Comparison of ENCODE assay signal across 33 mouse cellular contexts in the genomic region with DNA sequence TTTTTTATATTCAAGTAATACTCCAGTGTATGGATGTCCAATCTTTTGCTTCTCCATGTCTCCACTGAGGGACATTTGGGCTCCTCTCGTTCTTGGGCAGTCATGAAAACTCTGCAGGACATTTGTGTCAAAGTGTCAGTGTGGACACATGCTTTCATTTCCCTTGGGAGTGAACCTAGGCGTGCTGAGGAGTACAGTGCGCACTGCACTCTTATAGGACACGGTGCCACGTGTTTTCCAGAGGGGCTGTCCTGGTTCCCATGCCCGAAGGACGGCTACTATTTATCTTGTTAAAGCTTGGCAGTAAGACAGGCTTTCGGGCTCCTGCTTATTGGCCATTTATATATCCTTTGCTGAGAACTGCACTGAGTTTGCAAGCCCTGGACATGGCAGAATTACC. TPM values are rescaled to one million over a fixed set of nuclear protein-coding genes. Genes with fewer than 3 reads are reported as not detected.
DNase-seq lines count a peak whose midpoint lies in the region; ATAC-seq and TF ChIP-seq lines count a peak whose summit lies in the region.
"Had no signal": no experiment of that assay in that cellular context is flagged by ENCODE, and none has a peak within 500 bp of the region (broad histone marks: within the 10 kb centered on the region; RNA-seq: fewer than 3 reads in every experiment).

No protein-coding gene starts in this region.

- no peak overlapping the region for H3K4me3 ChIP-seq in gastrocnemius, adult 2 months
- no peak overlapping the region for H3K4me3 ChIP-seq in layer of hippocampus, adult 2 months
- H3K4me3 ChIP-seq in brown adipose tissue, adult 24 weeks (ENCODE audit: insufficient read depth, low read depth, low read length): no peak overlapping the region
- H3K4me3 ChIP-seq: embryonic facial prominence, embryonic 10.5 days; embryonic facial prominence, embryonic 13.5 days; erythroblast, embryonic 14.5 days; forebrain, embryonic 12.5 days; forebrain, embryonic 15.5 days; heart, embryonic 12.5 days; heart, embryonic 15.5 days had no signal

- intact Hi-C loops in gastrocnemius, adult 2 months (cut with DNase I): no loop called here
- intact Hi-C loops in gastrocnemius, postnatal 36 days (cut with DNase I): no loop called here

- H3K27ac ChIP-seq in gastrocnemius, adult 2 months: peak overlapping the region; percentile 35; the same call in 1 of the 2 replicates
- peak overlapping the region; percentile 36; the same call in 1 of the 2 replicates for H3K27ac ChIP-seq in layer of hippocampus, adult 2 months
- H3K27ac ChIP-seq in brown adipose tissue, adult 24 weeks (replicated peaks; ENCODE audit: low read depth, low read length): peak overlapping the region; percentile 71
- H3K27ac ChIP-seq: embryonic facial prominence, embryonic 10.5 days; embryonic facial prominence, embryonic 13.5 days; forebrain, embryonic 12.5 days; forebrain, embryonic 15.5 days; heart, embryonic 15.5 days; hindbrain, embryonic 14.5 days; hindbrain, postnatal 0 days had no signal

- no peak for DNase-seq in gastrocnemius, adult 2 months
- no peak for DNase-seq in gastrocnemius, postnatal 36 days
- DNase-seq in layer of hippocampus, adult 2 months (ENCODE audit: low spot score in 2 of 2): no peak
- DNase-seq in layer of hippocampus, adult 18-20 months (ENCODE audit: low spot score in 2 of 2): no peak
- DNase-seq: adrenal gland, adult 2 months; adrenal gland, postnatal 36 days; B cell, adult 2 months; cerebellum, adult 11 months; cerebellum, adult 2 months; cerebellum, adult 9-11 months; cerebellum, postnatal 25 days; gastrocnemius, postnatal 14 days; heart, postnatal 10 days; heart, postnatal 4 days; kidney, adult 18-20 months had no signal

- peaks cover 45% of the 10 kb centered on the region for H3K4me1 ChIP-seq in brown adipose tissue, adult 24 weeks (ENCODE audit: control insufficient read depth, insufficient read depth, insufficient read length, low read length)
- H3K4me1 ChIP-seq: embryonic facial prominence, embryonic 13.5 days; forebrain, embryonic 15.5 days had no signal

- no peak for ATAC-seq in monocyte, adult 5-6 weeks (replicated peaks; ENCODE audit: insufficient number of reproducible peaks, low FRiP score, low TSS enrichment, poor library complexity, severe bottlenecking)
- ATAC-seq: forebrain, embryonic 15.5 days; hindbrain, postnatal 0 days; inflammation-experienced regulatory T-cells, adult 6 months; intestine, embryonic 16.5 days had no signal

- no peak for TF ChIP-seq CTCF in gastrocnemius, adult 2 months (IDR thresholded peaks at IDR 0.05)
- no peak for TF ChIP-seq CTCF in layer of hippocampus, adult 2 months (conservative IDR thresholded peaks at IDR 0.05)

RNA-seq across cellular contexts. Expression of a gene that starts 4.3 kb away (rescaled TPM):
- 1 to 10 TPM; 3.9 to 6.1 TPM for total RNA-seq in gastrocnemius, adult 2 months (2021)
- 1 to 10 TPM; 3.1 to 3.9 TPM for total RNA-seq in gastrocnemius, postnatal 36 days (2021)
- 10 to 100 TPM; 16.6 to 18.8 TPM for total RNA-seq in layer of hippocampus, adult 2 months (2021)
- total RNA-seq in layer of hippocampus, adult 18-20 months (2021): 10 to 100 TPM; 21.1 to 27.2 TPM
- 18.9 and 19.7 TPM in 2 replicates for polyA plus RNA-seq in brown adipose tissue, adult 24 weeks (2012; ENCODE audit: insufficient read depth, insufficient read length, missing spikeins)
- total RNA-seq in monocyte, adult 5-6 weeks (2017): 99.6 to 134 TPM (median 117 TPM) in 3 replicates

RNA-seq across cellular contexts. Expression of a gene that starts 18.8 kb away (rescaled TPM):
- total RNA-seq in gastrocnemius, adult 2 months (2021): 1 to 10 TPM; 5.1 to 5.9 TPM
- 1 to 10 TPM; 3.5 to 4.5 TPM for total RNA-seq in gastrocnemius, postnatal 36 days (2021)
- total RNA-seq in layer of hippocampus, adult 2 months (2021): 10 to 100 TPM; 44.3 to 44.9 TPM
- total RNA-seq in layer of hippocampus, adult 18-20 months (2021): 10 to 100 TPM; 44.3 to 48.5 TPM
- 13.2 and 15.0 TPM in 2 replicates for polyA plus RNA-seq in brown adipose tissue, adult 24 weeks (2012; ENCODE audit: insufficient read depth, insufficient read length, missing spikeins)
- total RNA-seq in monocyte, adult 5-6 weeks (2017): 17.1 to 24.7 TPM (median 21.6 TPM) in 3 replicates

RNA-seq across cellular contexts. Expression of a gene that starts 38.0 kb away (rescaled TPM):
- total RNA-seq in gastrocnemius, adult 2 months (2021): 10 to 100 TPM; 37.3 to 46.0 TPM
- 10 to 100 TPM; 36.3 to 37.5 TPM for total RNA-seq in gastrocnemius, postnatal 36 days (2021)
- total RNA-seq in layer of hippocampus, adult 2 months (2021): 100 to 1,000 TPM; 211 to 234 TPM
- 100 to 1,000 TPM; 221 to 222 TPM for total RNA-seq in layer of hippocampus, adult 18-20 months (2021)
- 158 and 192 TPM in 2 replicates for polyA plus RNA-seq in brown adipose tissue, adult 24 weeks (2012; ENCODE audit: insufficient read depth, insufficient read length, missing spikeins)
- total RNA-seq in monocyte, adult 5-6 weeks (2017): 111 to 131 TPM (median 120 TPM) in 3 replicates

RNA-seq across cellular contexts. Expression of a gene that starts 42.1 kb away (rescaled TPM):
- total RNA-seq in gastrocnemius, adult 2 months (2021): not detected
- not detected for total RNA-seq in gastrocnemius, postnatal 36 days (2021)
- total RNA-seq in layer of hippocampus, adult 2 months (2021): under 1 TPM; 0.33 to 0.86 TPM
- total RNA-seq in layer of hippocampus, adult 18-20 months (2021): under 1 TPM; 0.27 to 0.41 TPM
- not detected in 2 replicates for polyA plus RNA-seq in brown adipose tissue, adult 24 weeks (2012; ENCODE audit: insufficient read depth, insufficient read length, missing spikeins)
- total RNA-seq in monocyte, adult 5-6 weeks (2017): not detected in 3 replicates
- total RNA-seq: common myeloid progenitor, adult 5-6 weeks; gastrocnemius, adult 18-20 months; gastrocnemius, postnatal 14 days; heart, adult 8-10 months; heart, postnatal 10 days; heart, postnatal 4 days; hindbrain, postnatal 0 days had no signal
- polyA plus RNA-seq: cerebellum, adult 2 months; embryonic facial prominence, embryonic 13.5 days; erythroblast, embryonic 14.5 days; gonadal fat pad, adult 2 months; heart, embryonic 12.5 days; hindbrain, embryonic 11.5 days; hindbrain, embryonic 14.5 days; hindbrain, postnatal 0 days; inflammation-experienced regulatory T-cells, adult 6 months; intestine, embryonic 16.5 days had no signal

RNA-seq across cellular contexts. Expression of a gene that starts 54.2 kb away (rescaled TPM):
- total RNA-seq in gastrocnemius, adult 2 months (2021): 10 to 100 TPM; 36.4 to 41.1 TPM
- 10 to 100 TPM; 30.5 to 39.6 TPM for total RNA-seq in gastrocnemius, postnatal 36 days (2021)
- total RNA-seq in layer of hippocampus, adult 2 months (2021): 10 to 100 TPM; 60.4 to 67.8 TPM
- 10 to 100 TPM; 54.4 to 60.9 TPM for total RNA-seq in layer of hippocampus, adult 18-20 months (2021)
- 18.0 and 29.7 TPM in 2 replicates for polyA plus RNA-seq in brown adipose tissue, adult 24 weeks (2012; ENCODE audit: insufficient read depth, insufficient read length, missing spikeins)
- total RNA-seq in monocyte, adult 5-6 weeks (2017): 306 to 404 TPM (median 339 TPM) in 3 replicates
